Mouse (Mus musculus): ENCODE data around the gene Col12a1. TPM values are rescaled to one million over a fixed set of nuclear protein-coding genes. Genes with fewer than 3 reads are reported as not detected.

Col12a1 gene
- polyA plus RNA-seq, 1 experiment from 2014 or later: 13.2 TPM

Other genes starting within 250 kb of the Col12a1 start
- gene Cox7a2, start 41.0 kb upstream of the Col12a1 start, polyA plus RNA-seq (2015; fragmentation: Nextera tagmentation; extraction: Ambion mirVana): 1,523 and 1,607 TPM in 2 replicates
- gene Tmem30a, start 74.7 kb upstream of the Col12a1 start, polyA plus RNA-seq (2015; fragmentation: Nextera tagmentation; extraction: Ambion mirVana): 75.6 and 76.7 TPM in 2 replicates

Data from heart, embryonic 16.5 days (tissue).